10 mouse cellular contexts compared by ENCODE assay signal in the genomic region with DNA sequence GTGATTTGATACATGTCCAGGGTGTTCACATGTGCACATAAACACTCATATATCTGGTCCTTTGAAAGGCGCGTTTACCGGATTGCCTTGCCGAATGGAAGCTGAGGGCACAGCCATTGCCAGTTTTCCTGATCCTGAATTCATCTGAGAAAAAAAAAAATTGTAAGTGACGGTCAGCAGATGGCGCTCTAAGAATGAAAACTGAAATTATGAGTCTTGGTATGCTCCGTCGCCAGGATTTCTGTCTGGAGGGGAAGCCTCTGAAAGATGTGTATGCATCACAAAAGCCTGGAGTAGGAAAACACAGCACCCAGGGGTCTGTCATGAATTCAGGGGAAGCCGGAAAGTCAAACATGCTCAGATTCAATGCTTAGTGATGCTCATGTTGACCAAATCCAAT.
A peak's percentile ranks its signal among the peaks of the same experiment; 100 is the strongest.
DNase-seq lines count a peak whose midpoint lies in the region; ATAC-seq lines count a peak whose summit lies in the region.
"Had no signal": no experiment of that assay in that cellular context is flagged by ENCODE, and none has a peak within 500 bp of the region (broad histone marks: within the 10 kb centered on the region; RNA-seq: fewer than 3 reads in every experiment).

No protein-coding gene starts in this region.

- H3K4me3 ChIP-seq in embryonic facial prominence, embryonic 14.5 days (ENCODE audit: low read depth, low read length), result no peak overlapping the region
- H3K4me3 ChIP-seq in midbrain, embryonic 14.5 days (replicated peaks; ENCODE audit: low read depth, low read length), result no peak overlapping the region
- H3K4me3 ChIP-seq: heart, embryonic 15.5 days; neural tube, embryonic 13.5 days had no signal

- 11% methylated on average over 9 of the region's 9 CpGs for WGBS in embryonic facial prominence, embryonic 14.5 days
- 12% methylated on average over 9 of the region's 9 CpGs for WGBS in midbrain, embryonic 14.5 days

- intact Hi-C loops in gastrocnemius, postnatal 36 days (cut with DNase I), result loop anchor here (2.0 kb wide), 1 partner anchor 373 kb away; no protein-coding TSS in a partner anchor

- no peaks in the 10 kb centered on the region for H3K4me1 ChIP-seq in embryonic facial prominence, embryonic 14.5 days (ENCODE audit: control insufficient read depth, insufficient read depth, low read length)
- no peaks in the 10 kb centered on the region for H3K4me1 ChIP-seq in midbrain, embryonic 14.5 days (ENCODE audit: control insufficient read depth, insufficient read depth, low read length)
- H3K4me1 ChIP-seq: heart, embryonic 15.5 days; neural tube, embryonic 13.5 days had no signal

- H3K27me3 ChIP-seq in embryonic facial prominence, embryonic 14.5 days (replicated peaks; ENCODE audit: control insufficient read depth, insufficient read depth, low read length), result no peaks in the 10 kb centered on the region; the same call in 1 of the 2 replicates
- H3K27me3 ChIP-seq in midbrain, embryonic 14.5 days (ENCODE audit: control insufficient read depth, insufficient read depth, low read length), result no peaks in the 10 kb centered on the region
- H3K27me3 ChIP-seq: heart, embryonic 15.5 days had no signal

- H3K36me3 ChIP-seq in embryonic facial prominence, embryonic 14.5 days (ENCODE audit: control insufficient read depth, insufficient read depth, low read length), result no peaks in the 10 kb centered on the region
- H3K36me3 ChIP-seq in midbrain, embryonic 14.5 days (ENCODE audit: control insufficient read depth, insufficient read depth, low read length), result no peaks in the 10 kb centered on the region
- H3K36me3 ChIP-seq: heart, embryonic 15.5 days; neural tube, embryonic 13.5 days had no signal

- DNase-seq in gastrocnemius, postnatal 10 days, result peak; percentile 25
- no peak for DNase-seq in gastrocnemius, postnatal 36 days
- peak; percentile 20 for DNase-seq in urinary bladder, postnatal 25 days (ENCODE audit: low spot score)
- no peak for DNase-seq in urinary bladder, adult 18-20 months (ENCODE audit: low spot score in 2 of 2)
- peak; percentile 79 for DNase-seq in embryonic facial prominence, embryonic 14.5 days (ENCODE audit: low spot score)
- DNase-seq in layer of hippocampus, postnatal 10 days (ENCODE audit: low spot score in 2 of 2), result peak; percentile 57 to 68
- peak; percentile 90 for DNase-seq in midbrain, embryonic 14.5 days

- no peak overlapping the region for H3K9ac ChIP-seq in embryonic facial prominence, embryonic 14.5 days (ENCODE audit: low read depth, low read length)
- no peak overlapping the region for H3K9ac ChIP-seq in midbrain, embryonic 14.5 days (replicated peaks; ENCODE audit: low read length)
- H3K9ac ChIP-seq: heart, embryonic 15.5 days; neural tube, embryonic 13.5 days had no signal

- no peak overlapping the region for H3K4me2 ChIP-seq in embryonic facial prominence, embryonic 14.5 days (ENCODE audit: low read depth, low read length)
- H3K4me2 ChIP-seq in midbrain, embryonic 14.5 days (ENCODE audit: low read length), result no peak overlapping the region
- H3K4me2 ChIP-seq: heart, embryonic 15.5 days; neural tube, embryonic 13.5 days had no signal

- H3K27ac ChIP-seq in embryonic facial prominence, embryonic 14.5 days (replicated peaks; ENCODE audit: low read depth, low read length), result no peak overlapping the region
- H3K27ac ChIP-seq in midbrain, embryonic 14.5 days (replicated peaks; ENCODE audit: low read depth, low read length), result no peak overlapping the region
- H3K27ac ChIP-seq: heart, embryonic 15.5 days; neural tube, embryonic 13.5 days had no signal

- no peak for ATAC-seq in embryonic facial prominence, embryonic 14.5 days (ENCODE audit: low read depth)
- no peak for ATAC-seq in midbrain, embryonic 14.5 days (ENCODE audit: low FRiP score, low TSS enrichment)
- ATAC-seq in erythroid progenitor cell, adult 5-6 weeks (replicated peaks; ENCODE audit: low FRiP score, poor library complexity, severe bottlenecking), result no peak

- H3K9me3 ChIP-seq in embryonic facial prominence, embryonic 14.5 days (ENCODE audit: control insufficient read depth, low read length), result no peaks in the 10 kb centered on the region
- H3K9me3 ChIP-seq in midbrain, embryonic 14.5 days (ENCODE audit: control insufficient read depth, low read length), result no peaks in the 10 kb centered on the region
- H3K9me3 ChIP-seq: heart, embryonic 15.5 days; neural tube, embryonic 13.5 days had no signal

Comparison
In these comparisons a context has a peak if more than half of its experiments do, and no peak if none do; other contexts are left out.
1. DNase-seq: peak in gastrocnemius, postnatal 10 days (single experiment), urinary bladder, postnatal 25 days (single experiment), embryonic facial prominence, embryonic 14.5 days (single experiment), layer of hippocampus, postnatal 10 days (2 of 2) and midbrain, embryonic 14.5 days (single experiment); none in gastrocnemius, postnatal 36 days (0 of 2) and urinary bladder, adult 18-20 months (0 of 2).